Mouse (Mus musculus) lung, postnatal 10 days (tissue): Measurements from ENCODE around the gene Arid1a.

Experiments used
- DNase-seq: peaks from one replicate; pipeline ENCODE4 v3.0.0; 2021

Arid1a gene

DNA sequence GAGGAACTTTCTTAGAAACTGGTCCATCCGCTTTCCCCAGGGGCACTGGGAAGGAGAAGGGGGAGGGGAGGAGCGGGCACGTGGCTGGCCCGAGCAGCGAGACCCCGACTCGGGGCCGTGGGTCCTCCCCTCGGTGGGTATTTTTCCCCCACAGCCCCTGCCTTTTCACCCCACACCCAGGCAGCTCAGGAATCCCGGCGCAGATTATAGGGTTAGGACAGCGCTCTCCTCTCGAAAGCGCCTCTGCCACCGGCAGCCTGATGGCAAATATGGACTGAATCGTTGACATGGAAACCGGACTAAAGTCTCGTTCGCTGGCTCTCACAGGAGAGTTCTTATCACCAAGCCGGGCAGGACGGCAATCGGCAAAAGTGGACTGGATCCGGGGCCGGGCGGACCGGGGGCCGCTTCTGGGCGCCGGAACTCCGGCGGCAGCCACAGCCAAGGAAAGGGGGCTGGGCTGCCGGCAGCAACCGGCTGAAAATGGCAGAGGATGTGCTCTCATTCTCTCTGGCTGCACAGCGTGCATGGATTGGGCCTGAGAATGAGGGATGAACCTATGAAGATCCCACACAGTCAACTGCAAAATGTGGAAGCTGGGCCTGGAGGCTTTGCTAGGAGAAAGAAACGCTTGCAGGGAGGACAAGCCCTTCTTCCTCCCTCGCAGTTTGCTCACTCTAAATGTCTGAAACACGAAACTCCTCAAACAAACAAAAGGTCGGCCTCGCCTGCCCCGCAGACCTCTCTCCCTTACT, at the start of gene Arid1a:
TSS of gene Arid1a (minus strand) at position 256 of the 755 bp plus-strand sequence.
- peak; percentile 98 for DNase-seq

DNA sequence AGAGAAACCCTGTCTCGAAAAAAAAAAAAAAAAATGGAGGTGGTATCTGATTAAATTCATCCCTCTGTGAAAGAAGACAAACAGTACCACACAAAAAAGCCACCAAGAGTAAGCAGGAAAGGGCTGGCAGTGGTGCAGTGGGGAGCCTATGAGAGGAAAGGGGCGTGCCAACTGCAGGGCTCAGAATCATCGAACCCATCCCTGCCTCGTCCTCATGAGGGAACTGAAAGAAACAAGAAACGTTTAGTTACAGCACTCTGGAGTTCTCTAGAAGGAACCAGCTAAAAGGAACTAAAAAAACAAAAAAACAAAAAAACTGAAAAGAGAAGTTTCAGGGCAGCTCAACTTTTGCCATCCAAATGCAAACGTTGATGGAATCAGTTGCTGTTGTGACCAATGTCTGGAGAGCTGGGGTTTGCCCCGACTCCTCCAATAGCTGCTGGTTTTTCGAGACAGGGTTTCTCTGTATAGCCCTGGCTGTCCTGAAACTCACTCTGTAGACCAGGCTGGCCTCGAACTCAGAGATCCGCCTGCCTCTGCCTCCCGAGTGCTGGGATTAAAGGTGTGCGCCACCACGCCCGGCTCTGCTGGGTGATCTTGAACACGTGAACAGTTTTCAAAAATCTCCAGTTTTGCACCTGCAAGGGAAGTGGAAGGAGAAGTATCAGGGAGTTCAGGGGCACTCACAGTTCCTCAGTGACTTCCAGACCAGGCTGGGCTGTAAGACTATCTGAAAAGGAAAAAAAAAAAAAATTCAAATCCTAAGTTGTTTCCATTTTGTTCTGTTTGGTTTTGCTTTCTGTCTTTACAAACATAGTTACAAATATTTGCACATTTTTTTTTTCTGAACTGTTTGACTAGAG, 48.1 kb upstream of the Arid1a start:
- peak; percentile 32 for DNase-seq

DNA sequence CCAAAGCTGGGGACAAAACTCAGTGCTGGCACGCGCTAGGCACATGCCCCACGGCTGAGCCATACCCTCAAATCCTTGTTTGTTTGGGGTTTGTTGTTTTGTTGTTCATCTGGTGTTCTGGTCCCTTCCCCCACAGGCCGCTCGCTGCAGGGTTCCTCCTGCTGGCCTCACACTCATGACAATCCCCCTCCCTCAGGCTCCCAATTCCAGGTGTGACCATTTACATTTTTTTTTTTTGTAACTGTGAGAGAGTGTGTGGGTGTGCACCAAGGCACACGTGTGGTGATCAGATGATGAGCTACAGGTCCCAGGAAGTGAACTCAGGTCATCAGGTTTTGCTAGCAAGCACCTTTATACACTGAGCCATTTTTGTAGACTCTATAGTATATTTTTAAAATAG, 44.0 kb upstream of the Arid1a start:
- no peak for DNase-seq

DNA sequence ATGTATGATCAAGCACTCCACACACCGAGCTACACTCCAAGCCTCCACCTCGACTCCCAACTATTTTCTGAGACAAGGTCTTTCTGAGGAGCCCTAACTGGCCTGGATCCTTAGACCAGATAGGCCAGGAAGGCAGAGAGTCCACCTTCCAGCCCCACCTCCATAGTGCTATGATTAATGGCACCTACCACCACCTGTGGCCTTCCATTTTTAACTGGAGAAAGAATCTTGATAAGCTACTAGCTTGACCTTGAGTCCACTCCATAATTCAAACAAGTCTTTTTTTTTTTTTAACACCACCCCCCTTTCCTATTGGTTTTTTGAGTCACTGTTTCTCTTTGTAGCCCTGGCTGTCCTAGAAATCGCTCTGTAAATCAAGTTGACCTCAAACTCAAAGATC, 36.7 kb upstream of the Arid1a start:
- DNase-seq = no peak

DNA sequence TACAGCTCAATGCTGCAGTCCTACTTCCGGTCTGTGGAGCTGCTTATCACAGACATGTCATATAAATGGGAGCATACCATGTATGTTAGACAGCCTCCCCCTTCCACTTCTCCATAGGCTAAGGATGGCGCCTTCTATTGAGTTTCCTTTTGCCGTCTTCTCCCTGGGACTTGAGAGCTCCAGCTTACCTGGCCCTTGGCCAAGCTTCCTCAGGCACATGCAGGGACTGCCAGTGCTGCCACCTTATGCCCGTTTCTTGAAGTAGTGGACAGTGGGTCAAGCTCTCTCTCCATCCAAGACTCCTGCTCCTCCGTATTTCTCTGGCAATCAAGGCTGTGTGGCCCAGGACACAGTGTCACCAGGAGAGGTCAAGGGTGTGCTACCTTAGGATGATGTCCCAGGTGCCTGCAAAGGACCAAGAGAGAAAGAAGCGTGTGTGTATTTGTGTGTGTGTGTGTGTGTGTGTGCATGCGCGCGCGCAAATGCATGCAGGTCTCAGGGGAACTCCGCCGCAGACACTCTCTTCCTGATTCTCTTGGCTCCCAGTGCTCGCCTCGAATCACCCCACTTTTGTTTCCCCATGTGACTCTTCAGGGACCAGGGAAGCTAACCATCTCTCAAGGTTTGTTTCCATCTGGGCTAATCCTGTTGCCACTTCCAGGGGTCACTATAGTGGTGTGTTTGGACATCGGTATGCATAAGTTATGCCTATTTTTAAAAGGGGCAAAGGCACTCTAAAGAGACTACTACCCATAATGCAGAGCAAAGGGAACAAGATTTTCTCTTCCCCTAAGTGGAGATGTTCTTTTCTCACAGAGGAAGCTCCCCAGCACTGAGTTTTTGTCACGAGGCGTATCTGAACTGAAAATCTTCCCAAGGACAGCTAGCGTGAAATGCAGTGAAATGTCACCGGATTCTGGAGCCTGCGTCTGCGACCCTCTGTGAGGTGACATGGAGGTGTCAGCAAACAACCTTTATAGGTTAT, 18.3 kb upstream of the Arid1a start:
- peak; percentile 93 for DNase-seq

GRCm38 (mm10) chr4:133769157-133769556, 12.6 kb upstream of the Arid1a start:
- no peak for DNase-seq

DNA sequence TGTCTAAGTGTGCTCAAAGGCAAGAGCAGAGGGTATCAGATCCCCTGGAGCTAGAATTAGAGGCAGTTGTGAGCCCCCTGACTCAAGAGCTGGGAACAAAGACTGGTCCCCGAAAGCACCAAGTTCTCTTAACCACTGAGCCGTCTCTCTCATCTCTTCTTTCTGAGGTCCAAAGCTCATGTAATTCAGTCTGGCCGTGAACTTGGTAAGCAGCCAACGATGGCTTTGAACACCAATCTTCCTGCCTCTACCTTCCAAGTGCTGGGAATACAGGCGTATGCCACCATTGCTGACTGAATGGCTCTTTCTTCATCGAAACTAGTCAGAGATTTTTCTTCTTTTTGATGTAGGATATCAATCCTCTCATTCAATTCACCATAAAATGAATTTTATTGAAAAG, 6.5 kb upstream of the Arid1a start:
- DNase-seq = no peak

GRCm38 (mm10) chr4:133759659-133760058, 3.1 kb upstream of the Arid1a start:
- no peak for DNase-seq

GRCm38 (mm10) chr4:133757269-133757835, 783 bp upstream of the Arid1a start:
- DNase-seq = peak; percentile 94

GRCm38 (mm10) chr4:133755861-133756371, 653 bp downstream of the Arid1a start:
- no peak for DNase-seq

GRCm38 (mm10) chr4:133754871-133755765, 1.5 kb downstream of the Arid1a start:
- no peak for DNase-seq

- DNase-seq = peak; percentile 99
Measured at GRCm38 (mm10) chr4:133754238-133754637, 2.3 kb downstream of the Arid1a start.

DNA sequence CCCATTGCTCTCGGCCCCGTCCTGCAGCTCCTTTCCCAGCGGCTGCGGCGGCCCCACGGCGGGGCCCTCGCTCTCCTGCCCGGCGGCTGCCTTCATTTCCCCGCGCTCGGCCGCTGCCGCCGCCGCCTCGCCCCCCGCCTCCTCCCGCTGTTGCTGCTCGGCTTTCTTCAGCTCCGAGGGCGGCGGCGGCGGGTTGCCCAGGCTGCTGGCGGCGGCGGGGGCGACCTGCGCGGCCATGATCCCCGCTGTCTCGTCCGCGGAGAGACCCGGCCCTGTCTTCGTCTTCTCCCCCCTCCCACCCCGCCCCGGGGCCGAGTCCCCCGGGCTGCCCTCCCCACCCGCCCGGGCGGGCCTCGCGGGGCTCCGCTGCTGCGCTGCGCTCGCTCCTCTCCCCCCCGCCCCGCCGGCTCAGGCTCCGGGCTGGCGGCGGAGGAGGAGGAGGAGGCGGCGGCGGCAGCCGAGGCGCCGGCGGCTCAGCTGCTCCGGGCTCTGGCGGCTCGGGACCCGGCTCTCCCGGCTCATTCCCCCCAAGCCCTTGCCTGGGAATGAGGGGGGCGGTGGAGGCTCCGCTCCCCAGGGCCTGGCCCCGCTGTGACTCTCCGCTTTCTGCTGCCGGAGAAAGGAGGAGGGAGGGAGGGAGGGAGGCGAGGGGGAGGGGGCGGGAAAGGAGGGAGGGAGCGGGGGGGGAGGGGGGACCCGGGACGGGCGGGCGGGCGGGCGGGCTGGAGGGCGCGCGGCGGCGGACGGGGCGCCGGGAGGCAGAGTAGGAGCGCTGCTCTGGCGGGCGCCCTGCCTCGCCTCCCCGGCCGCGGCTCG, 3.0 kb downstream of the Arid1a start:
- peak; percentile 75 for DNase-seq

DNA sequence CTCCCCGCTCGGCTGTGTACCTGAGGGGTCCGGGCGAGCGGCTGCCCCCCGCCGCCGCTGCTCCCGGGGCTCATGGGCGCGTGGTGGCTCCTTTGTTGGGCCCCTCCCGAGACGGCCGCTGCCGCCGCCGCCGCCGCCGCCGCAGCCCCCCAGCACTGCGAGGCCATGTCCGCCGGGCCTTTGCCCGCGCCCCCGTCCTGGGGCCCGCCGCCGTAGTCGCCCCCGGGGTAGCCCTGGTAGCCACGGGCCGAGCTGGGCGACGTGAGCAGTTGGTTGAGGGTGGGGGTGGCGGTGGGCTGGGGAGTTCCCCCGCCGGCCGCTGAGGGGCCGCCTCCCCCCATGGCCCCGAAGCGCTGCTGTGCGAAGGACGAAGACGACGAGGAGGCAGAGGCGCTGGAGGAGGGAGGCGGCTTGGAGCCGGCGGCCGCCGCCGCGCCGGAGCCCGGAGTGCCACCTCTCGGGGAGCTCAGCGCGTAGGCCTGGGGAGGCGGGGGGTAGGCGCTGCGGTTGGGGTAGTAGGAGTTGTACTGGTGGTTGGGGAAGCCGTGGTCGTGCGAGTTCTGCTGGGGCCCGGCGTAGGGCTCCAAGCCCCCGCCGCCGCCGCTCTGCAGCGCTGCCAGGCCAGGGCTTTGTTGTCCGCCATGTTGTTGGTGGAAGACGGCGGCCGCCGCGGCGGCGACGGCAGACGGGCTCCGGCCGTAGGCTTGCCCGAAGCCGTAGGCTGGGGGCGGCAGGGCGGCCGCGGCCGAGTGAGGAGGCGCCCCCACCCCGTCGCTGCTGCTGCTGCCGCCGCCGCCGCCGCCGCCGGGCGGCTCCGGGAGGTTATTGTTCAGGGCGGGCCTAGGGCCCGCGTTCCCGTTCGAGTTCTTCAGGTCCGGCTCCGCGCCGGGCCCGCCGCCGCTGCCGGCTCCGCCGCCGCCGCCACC, 3.9 kb downstream of the Arid1a start:
- peak; percentile 60 for DNase-seq

DNA sequence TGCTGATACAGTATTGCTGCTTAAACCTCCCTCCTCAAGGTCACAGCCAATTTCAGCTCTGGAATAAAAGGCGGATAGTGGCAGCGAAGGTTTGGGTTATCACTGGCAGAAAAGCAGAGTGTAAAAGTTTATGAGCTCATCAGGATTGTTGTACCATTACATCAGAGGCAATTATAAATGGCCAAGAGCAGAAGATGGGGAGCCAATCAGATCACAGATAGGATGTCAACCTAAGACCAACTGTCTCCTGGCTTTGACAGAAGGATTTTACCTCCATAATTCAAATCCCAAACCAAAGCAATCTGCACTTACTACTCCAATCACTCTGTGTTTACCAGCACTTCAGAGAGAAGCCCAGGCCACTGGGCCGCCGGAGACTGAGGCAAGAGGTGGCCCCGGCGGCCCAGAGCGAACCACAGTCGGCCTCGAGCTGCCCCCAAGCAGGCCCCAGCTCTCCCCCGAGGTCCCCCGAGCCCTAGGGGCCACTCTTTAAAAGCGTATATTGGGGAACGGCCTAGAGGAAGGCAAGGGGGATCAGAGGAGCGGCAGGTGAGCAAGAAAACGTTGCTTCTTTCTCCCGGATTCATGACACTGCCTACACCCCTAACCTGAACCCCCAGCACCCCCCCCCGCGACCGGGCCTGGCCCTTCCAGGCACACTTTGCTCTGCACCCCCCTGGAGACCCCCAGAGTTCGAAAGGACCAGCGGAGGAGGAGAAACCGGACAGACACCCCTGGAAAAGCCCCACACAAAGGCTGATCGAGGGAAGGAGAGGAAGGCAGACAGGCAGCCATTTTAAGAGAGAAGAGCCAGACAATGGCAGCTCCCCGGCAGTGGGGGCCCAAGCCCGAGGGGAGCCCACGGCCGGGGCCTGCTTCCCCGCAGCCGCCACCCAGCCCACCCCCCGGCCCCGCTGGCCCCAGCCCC, 4.8 kb downstream of the Arid1a start:
- peak; percentile 71 for DNase-seq

- DNase-seq = no peak
Measured at GRCm38 (mm10) chr4:133750184-133750775, 6.3 kb downstream of the Arid1a start.

DNA sequence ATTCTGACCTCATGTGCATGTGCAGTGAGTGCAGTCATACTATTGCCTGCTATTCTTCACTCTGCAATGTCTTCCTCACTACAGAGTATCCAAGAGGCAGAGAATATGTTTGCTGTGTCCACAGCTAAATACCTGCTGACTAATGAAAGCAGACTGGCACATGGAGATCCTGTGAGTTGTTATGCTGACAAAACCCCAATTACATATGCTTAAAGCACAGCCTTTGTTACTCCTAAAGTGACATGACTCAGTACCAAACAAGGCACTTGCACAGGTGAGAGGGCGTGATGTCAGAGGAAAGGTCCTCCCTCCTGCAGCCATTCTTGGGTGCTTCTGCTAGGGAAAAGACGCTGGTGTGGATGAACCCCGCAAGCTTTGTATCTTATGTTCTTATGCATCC, 21.3 kb downstream of the Arid1a start:
- DNase-seq = no peak

DNA sequence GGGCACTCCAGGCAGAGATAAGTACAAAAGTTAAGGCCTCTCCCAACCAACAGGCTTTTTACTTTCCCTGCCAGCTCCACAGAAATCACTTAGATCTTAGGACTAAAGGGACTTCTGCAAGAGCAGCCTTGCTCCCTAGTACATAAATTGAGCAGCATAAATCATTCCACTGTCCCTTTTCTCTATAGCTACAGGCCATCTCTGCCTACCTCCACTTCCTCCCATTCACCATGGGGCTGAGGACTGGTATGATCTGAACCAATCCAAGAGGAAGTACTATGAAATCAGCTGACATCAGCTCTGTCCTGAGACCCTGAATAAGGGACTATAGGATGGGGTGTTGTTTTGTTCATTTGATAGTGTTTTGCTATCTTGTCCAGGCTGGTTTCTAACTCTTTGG, 26.4 kb downstream of the Arid1a start:
- DNase-seq = no peak
